Mouse (Mus musculus): ENCODE results near the gene Pdlim5. TPM values are rescaled to one million over a fixed set of nuclear protein-coding genes. Genes with fewer than 3 reads are reported as not detected.
"Not testable (repeated sequence)": the region's sequence is repeated elsewhere in the genome, so short reads cannot be mapped to it uniquely, and the experiment has no call there.

The Pdlim5 gene
- 10 to 100 TPM; 58.1 to 75.7 TPM for total RNA-seq (2021)
- long read RNA-seq, experiment 1, full-length matches to known transcripts: 3 of 28 reads
- long read RNA-seq, experiment 1, partial matches to known transcripts: 10 of 28 reads
- long read RNA-seq, experiment 1, other reads (novel, unspliced or antisense): 15 of 28 reads
- long read RNA-seq, experiment 2, partial matches to known transcripts: 1 of 2 reads
- long read RNA-seq, experiment 2, other reads (novel, unspliced or antisense): 1 of 2 reads

- DNase-seq: peak; percentile 97
Measured at GRCm38 (mm10) chr3:142395520-142396193, at the start of gene Pdlim5. Pdlim5 (minus strand) TSS chr3:142395696.

GRCm38 (mm10) chr3:142443710-142444043 is 48.2 kb upstream of the Pdlim5 start:
- DNase-seq: no peak

- peak; percentile 90 to 95 for DNase-seq
Measured at GRCm38 (mm10) chr3:142443006-142443709, 47.7 kb upstream of the Pdlim5 start.

- DNase-seq: no peak
Measured at GRCm38 (mm10) chr3:142442161-142442560, 46.7 kb upstream of the Pdlim5 start.

- DNase-seq: no peak
Measured at GRCm38 (mm10) chr3:142441142-142441541, 45.6 kb upstream of the Pdlim5 start.

- DNase-seq: peak in 1 of 2 experiments; percentile 7
Measured at GRCm38 (mm10) chr3:142440191-142440590, 44.7 kb upstream of the Pdlim5 start.

DNA sequence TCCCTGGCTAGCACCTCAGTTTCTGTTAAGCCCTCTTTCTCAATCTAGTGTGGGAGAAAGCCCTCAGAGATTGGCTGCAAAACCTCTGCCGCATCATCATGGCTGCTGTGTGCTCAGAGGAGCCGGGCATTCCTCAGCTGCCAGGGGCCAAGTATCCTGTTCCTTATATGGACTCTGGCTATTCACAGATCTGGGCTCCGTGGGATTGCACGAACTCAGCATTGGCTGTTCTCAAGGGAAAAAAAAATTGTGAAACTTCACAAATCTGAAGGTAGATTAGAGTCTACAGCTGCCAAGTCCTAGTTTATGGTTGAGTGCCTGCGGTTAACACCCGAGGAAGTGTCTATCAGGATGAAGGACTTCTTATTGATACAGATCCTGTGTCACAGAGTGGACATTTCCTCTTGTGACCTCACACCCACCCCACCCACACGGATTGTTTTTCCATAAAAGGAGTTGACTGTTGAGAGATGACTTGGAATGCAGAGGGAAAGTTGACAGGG is 44.1 kb upstream of the Pdlim5 start:
- DNase-seq: peak; percentile 29 to 50

DNA sequence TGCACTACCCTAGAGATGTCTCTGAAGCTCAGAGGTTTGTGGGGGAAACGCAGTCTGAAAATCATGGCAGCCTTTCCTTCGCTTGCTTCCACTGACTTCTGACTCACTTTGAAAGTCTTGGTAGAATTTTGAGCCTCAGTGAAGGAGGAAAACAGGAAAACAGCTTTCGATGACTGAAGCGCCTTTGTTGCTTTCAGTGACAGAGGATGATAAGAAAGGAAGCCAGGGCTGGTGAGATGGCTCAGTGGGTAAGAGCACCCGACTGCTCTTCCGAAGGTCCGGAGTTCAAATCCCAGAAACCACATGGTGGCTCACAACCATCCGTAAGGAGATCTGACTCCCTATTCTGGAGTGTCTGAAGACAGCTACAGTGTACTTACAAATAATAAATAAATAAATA is 43.1 kb upstream of the Pdlim5 start:
- DNase-seq: not testable (repeated sequence)

GRCm38 (mm10) chr3:142436824-142437223 is 41.3 kb upstream of the Pdlim5 start:
- DNase-seq: no peak

DNA sequence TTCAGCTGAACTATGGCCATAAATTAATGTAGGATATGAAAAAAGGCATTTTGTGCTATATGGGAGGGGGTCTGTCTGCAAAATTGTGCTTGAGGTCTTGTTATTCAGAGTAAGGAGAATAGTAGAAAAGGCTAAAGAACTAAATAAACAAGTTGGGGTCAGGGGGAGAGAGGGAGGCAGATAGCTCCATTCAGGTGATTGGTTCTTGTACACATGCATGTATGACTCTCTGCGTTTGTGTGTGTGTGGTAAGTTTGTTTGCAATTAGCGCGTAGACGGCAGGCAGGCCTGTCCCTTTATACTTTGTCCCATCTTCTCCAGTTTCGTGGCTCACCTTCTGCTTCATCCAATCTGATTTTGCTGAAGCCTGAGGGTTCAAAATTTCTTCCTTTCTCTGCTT is 40.7 kb upstream of the Pdlim5 start:
- DNase-seq: no peak

GRCm38 (mm10) chr3:142434786-142435168 is 39.3 kb upstream of the Pdlim5 start:
- no peak for DNase-seq

GRCm38 (mm10) chr3:142434127-142434785 is 38.8 kb upstream of the Pdlim5 start:
- no peak for DNase-seq

GRCm38 (mm10) chr3:142431481-142431880 is 36.0 kb upstream of the Pdlim5 start:
- no peak for DNase-seq

DNA sequence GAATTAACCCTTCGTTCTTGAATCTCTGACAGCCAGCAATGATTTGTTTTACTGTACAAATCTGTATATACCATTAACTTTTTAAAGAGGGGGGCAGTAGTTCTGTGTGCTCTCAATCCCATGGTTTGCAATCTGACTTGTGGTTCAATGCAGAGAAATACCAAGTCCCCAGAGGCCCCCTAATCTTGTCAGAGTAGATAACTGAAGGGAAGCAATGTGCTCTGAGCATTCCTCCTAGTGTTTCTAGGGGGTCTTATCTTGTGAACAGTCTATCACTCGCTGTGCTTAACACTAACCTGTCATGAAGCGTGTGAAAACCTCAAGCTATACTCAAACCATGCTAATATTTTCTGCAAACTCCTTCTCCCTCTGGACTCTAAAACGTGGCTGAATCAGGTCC is 34.6 kb upstream of the Pdlim5 start:
- no peak for DNase-seq

- DNase-seq: no peak
Measured at GRCm38 (mm10) chr3:142426806-142427205, 31.3 kb upstream of the Pdlim5 start.

DNA sequence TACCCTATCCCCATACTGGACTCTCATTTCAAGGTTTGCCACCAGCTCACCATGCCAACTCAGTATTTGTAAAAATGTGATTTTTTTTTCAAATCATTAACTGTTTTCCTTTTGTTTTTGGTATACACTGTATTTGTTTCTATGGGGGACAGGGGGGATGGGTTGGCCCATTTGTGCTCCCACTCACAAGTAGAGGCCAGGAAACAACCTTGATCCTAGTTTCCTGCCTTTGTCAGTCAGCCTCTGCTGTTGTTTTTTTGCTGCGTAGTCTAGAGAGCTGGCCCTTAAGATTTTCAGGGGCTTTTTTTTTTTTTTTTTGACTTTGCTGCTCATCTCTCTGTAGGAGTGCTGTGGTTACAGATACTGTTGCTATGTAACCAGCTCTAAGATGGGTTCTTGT is 28.6 kb upstream of the Pdlim5 start:
- peak in 1 of 2 experiments; percentile 25 for DNase-seq

- no peak for DNase-seq
Measured at GRCm38 (mm10) chr3:142423501-142423917, 28.0 kb upstream of the Pdlim5 start.

DNA sequence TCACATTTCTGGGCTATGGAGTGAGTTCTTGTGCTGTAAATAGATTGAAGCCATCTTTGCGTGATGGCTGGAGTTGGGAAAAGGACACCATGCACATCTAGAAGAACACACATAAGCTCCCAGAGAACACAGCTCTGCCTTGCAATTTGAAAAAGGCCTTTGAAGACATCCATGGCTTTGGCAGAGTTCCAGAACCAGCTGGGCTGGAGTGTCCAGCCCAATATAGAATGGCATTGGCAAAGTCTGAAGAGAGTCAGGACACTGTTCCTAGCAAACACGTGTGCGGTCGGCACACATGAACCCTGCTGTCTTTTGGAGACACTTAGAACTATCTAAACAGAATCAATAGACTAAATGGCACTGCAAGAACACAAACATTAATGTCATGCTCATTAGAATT is 26.7 kb upstream of the Pdlim5 start:
- peak in 1 of 2 experiments; percentile 20 for DNase-seq

GRCm38 (mm10) chr3:142421470-142421869 is 26.0 kb upstream of the Pdlim5 start:
- DNase-seq: peak; percentile 10 to 22

GRCm38 (mm10) chr3:142417996-142418395 is 22.5 kb upstream of the Pdlim5 start:
- DNase-seq: no peak

- DNase-seq: no peak
Measured at GRCm38 (mm10) chr3:142413345-142413885, 17.9 kb upstream of the Pdlim5 start.

GRCm38 (mm10) chr3:142410930-142411329 is 15.4 kb upstream of the Pdlim5 start:
- DNase-seq: no peak
